Mouse (Mus musculus) heart, postnatal 0 days (tissue): ENCODE measurements around the gene Irf3. TPM values are rescaled to one million over a fixed set of nuclear protein-coding genes. Genes with fewer than 3 reads are reported as not detected.

ENCODE experiments used
- ATAC-seq: fragments of 200-750 bp; cut with Nextera tagmentation; 2 replicates; pipeline ENCODE4 v1.8.0; 2017; ENCODE audit warnings: low read depth, moderate number of reproducible peaks, moderate library complexity; ENCODE audit not compliant: insufficient read depth
- DNase-seq: peaks from one replicate; pipeline ENCODE4 v3.0.0-alpha.2; 2016; ENCODE audit warnings: low spot score
- H3K27ac ChIP-seq: fragments of 300-500 bp; sonication (generic); 2 replicates; pipeline ENCODE4 v1.5.1; 2014; ENCODE audit warnings: low read depth, mild to moderate bottlenecking
- H3K27me3 ChIP-seq: fragments of 300-500 bp; sonication (generic); 2 replicates; pipeline ENCODE4 v1.6.1; 2014; ENCODE audit warnings: low read length, mixed read lengths; ENCODE audit not compliant: control insufficient read depth, insufficient read depth
- H3K36me3 ChIP-seq: fragments of 300-500 bp; sonication (generic); replicated peaks from 2 replicates; pipeline ENCODE4 v1.6.1; 2014; ENCODE audit warnings: low read length, mixed read lengths; ENCODE audit not compliant: control insufficient read depth, insufficient read depth
- H3K4me1 ChIP-seq: fragments of 300-500 bp; sonication (generic); 2 replicates; pipeline ENCODE4 v1.6.1; 2014; ENCODE audit warnings: antibody characterized with exemption; ENCODE audit not compliant: control insufficient read depth, insufficient read depth
- H3K4me2 ChIP-seq: fragments of 300-500 bp; sonication (generic); 2 replicates; pipeline ENCODE4 v1.6.1; 2014; ENCODE audit warnings: low read depth, mild to moderate bottlenecking, low read length, moderate library complexity
- H3K4me3 ChIP-seq: fragments of 300-500 bp; sonication (generic); 2 replicates; pipeline ENCODE4 v1.5.1; 2014; ENCODE audit warnings: low read depth, low read length
- H3K9ac ChIP-seq: fragments of 300-500 bp; sonication (generic); replicated peaks from 2 replicates; pipeline ENCODE4 v1.6.1; 2014; ENCODE audit warnings: low read depth, low read length, mixed read lengths
- H3K9me3 ChIP-seq: fragments of 300-500 bp; sonication (generic); replicated peaks from 2 replicates; pipeline ENCODE4 v1.6.1; 2016; ENCODE audit warnings: low read length; ENCODE audit not compliant: control insufficient read depth
- CTCF ChIP-seq: IDR thresholded peaks from 2 replicates; pipeline ENCODE4 v1.5.1; 2016; ENCODE audit warnings: antibody characterized with exemption, control low read depth, low read depth
- EP300 ChIP-seq: IDR thresholded peaks from 2 replicates; pipeline ENCODE4 v1.6.1; 2016; ENCODE audit warnings: antibody characterized with exemption, low read depth
- WGBS: fragments of 180-500 bp; shearing (Covaris S2); extraction: QIAGEN DNeasy Blood & Tissue Kit; methylation state at CpG from one replicate; pipeline ENCODE4 v1.1.7; 2014; 5-methylcytosine and 5-hydroxymethylcytosine counted together
- polyA plus RNA-seq: library from polyadenylated mRNA; unstranded; fragments of >200 nt; fragmentation: Nextera tagmentation; extraction: Ambion mirVana; gene quantifications from 2 replicates; pipeline ENCODE4 v1.2.1, GENCODE M21; 2015
- total RNA-seq: library from RNA; depleted of rRNA; stranded (reverse); fragments of >200 nt; gene quantifications from 2 replicates; pipeline ENCODE4 v1.2.3, GENCODE M21; 2014; ENCODE audit warnings: low replicate concordance

Irf3 gene
- total and polyA plus RNA-seq, 2 experiments from 2014 or later, result 44.8 to 61.1 TPM

GRCm38 (mm10) chr7:44983944-44984832 is 13.3 kb upstream of the Irf3 start:
- 58% methylated on average over 7 of the region's 7 CpGs for WGBS
- no peak for ATAC-seq
- Histone ChIP-seq H3K36me3 (peaks cover 32% of the 10 kb centered on the region), H3K4me2 (no peak overlapping the region), H3K27me3 (no peaks in the 10 kb centered on the region), H3K9ac (no peak overlapping the region), H3K27ac (0 out of 2 replicates have a peak overlapping the region, but pooled peaks have one; percentile 96), H3K4me3 (no peak overlapping the region), H3K4me1 (peaks cover 18% of the 10 kb centered on the region; the same call in 1 of the 2 replicates), H3K9me3 (no peaks in the 10 kb centered on the region)
- TF ChIP-seq CTCF, result 0 out of 2 replicates have a peak, but pooled peaks have one; percentile 5
- TF ChIP-seq EP300, result no peak
- DNase-seq, result no peak

GRCm38 (mm10) chr7:44984833-44985164 is 12.6 kb upstream of the Irf3 start:
- Histone ChIP-seq H3K4me2 (peak overlapping the region; percentile 96), H3K27me3 (no peaks in the 10 kb centered on the region), H3K9ac (no peak overlapping the region; the same call in 1 of the 2 replicates), H3K27ac (peak overlapping the region; percentile 96), H3K9me3 (no peaks in the 10 kb centered on the region), H3K4me1 (peaks cover 18% of the 10 kb centered on the region; the same call in 1 of the 2 replicates), H3K36me3 (peaks cover 26% of the 10 kb centered on the region), H3K4me3 (no peak overlapping the region)
- WGBS, result 39% methylated on average over 3 of the region's 3 CpGs
- DNase-seq (no peak), ATAC-seq (no peak)
- TF ChIP-seq EP300, result no peak
- TF ChIP-seq CTCF, result no peak

- Histone ChIP-seq H3K27me3 (no peaks in the 10 kb centered on the region), H3K9ac (peak overlapping the region; percentile 91), H3K4me1 (peaks cover 18% of the 10 kb centered on the region; the same call in 1 of the 2 replicates), H3K9me3 (no peaks in the 10 kb centered on the region), H3K4me2 (peak overlapping the region; percentile 96), H3K36me3 (peaks cover 20% of the 10 kb centered on the region), H3K27ac (peak overlapping the region; percentile 96), H3K4me3 (peak overlapping the region; percentile 89)
- peak; percentile 3 for ATAC-seq
- peak; percentile 66 for DNase-seq
- WGBS, result under 1% methylated on average over 43 of the region's 45 CpGs
- no peak; the same call in 1 of the 2 replicates for TF ChIP-seq EP300
- peak; percentile 37 for TF ChIP-seq CTCF
These were observed 11.8 kb upstream of the Irf3 start for GRCm38 (mm10) chr7:44985595-44986191.

- Histone ChIP-seq H3K9ac (peak within 1 kb of the TSS; percentile 91), H3K4me1 (peaks cover 18% of the 10 kb centered on the region; the same call in 1 of the 2 replicates), H3K27ac (peak within 1 kb of the TSS; percentile 96), H3K27me3 (no peaks in the 10 kb centered on the region), H3K9me3 (no peaks in the 10 kb centered on the region), H3K36me3 (peaks cover 20% of the 10 kb centered on the region), H3K4me2 (peak within 1 kb of the TSS; percentile 96), H3K4me3 (peak within 1 kb of the TSS; percentile 89)
- under 1% methylated on average over 42 of the region's 42 CpGs for WGBS
- ATAC-seq, result peak; percentile 93
- DNase-seq, result peak; percentile 100
- TF ChIP-seq EP300, result peak; percentile 86
- TF ChIP-seq CTCF, result no peak
These were observed 11.1 kb upstream of the Irf3 start, which contains the start of gene Prmt1 for GRCm38 (mm10) chr7:44986192-44986878. Gene Prmt1, minus strand, starts transcription at chr7:44986568.
